Mouse (Mus musculus) limb, embryonic 14.5 days (tissue): ENCODE measurements around the gene Ppp1cc. TPM values are rescaled to one million over a fixed set of nuclear protein-coding genes. Genes with fewer than 3 reads are reported as not detected.

Experiments used
- ATAC-seq: fragments of 200-750 bp; cut with Nextera tagmentation; 2 replicates; pipeline ENCODE4 v1.8.0; 2017; ENCODE audit warnings: low read depth, moderate number of reproducible peaks, moderate TSS enrichment; ENCODE audit not compliant: low FRiP score
- DNase-seq: peaks from one replicate; pipeline ENCODE4 v3.0.0-alpha.2; 2015; ENCODE audit warnings: low spot score
- H3K27ac ChIP-seq: fragments of 300-500 bp; sonication (generic); replicated peaks from 2 replicates; pipeline ENCODE4 v1.5.1; 2014; ENCODE audit warnings: low read depth, mild to moderate bottlenecking, low read length, moderate library complexity, mixed read lengths
- H3K27me3 ChIP-seq: fragments of 300-500 bp; sonication (generic); 2 replicates; pipeline ENCODE4 v1.6.1; 2014; ENCODE audit warnings: low read length, mixed read lengths; ENCODE audit not compliant: control insufficient read depth, insufficient read depth
- H3K36me3 ChIP-seq: fragments of 300-500 bp; sonication (generic); 2 replicates; pipeline ENCODE4 v1.6.1; 2014; ENCODE audit warnings: mild to moderate bottlenecking, low read length, moderate library complexity, mixed read lengths; ENCODE audit not compliant: control insufficient read depth, insufficient read depth
- H3K4me1 ChIP-seq: fragments of 300-500 bp; sonication (generic); 2 replicates; pipeline ENCODE4 v1.6.1; 2014; ENCODE audit warnings: antibody characterized with exemption, low read length, mixed read lengths; ENCODE audit not compliant: control insufficient read depth, insufficient read depth
- H3K4me2 ChIP-seq: fragments of 300-500 bp; sonication (generic); replicated peaks from 2 replicates; pipeline ENCODE4 v1.6.1; 2014; ENCODE audit warnings: low read depth, mild to moderate bottlenecking, low read length, moderate library complexity; ENCODE audit not compliant: severe bottlenecking
- H3K4me3 ChIP-seq: fragments of 300-500 bp; sonication (generic); replicated peaks from 2 replicates; pipeline ENCODE4 v1.5.1; 2014; ENCODE audit warnings: low read length
- H3K9ac ChIP-seq: fragments of 300-500 bp; sonication (generic); 2 replicates; pipeline ENCODE4 v1.6.1; 2014; ENCODE audit warnings: mild to moderate bottlenecking, low read depth, low read length, moderate library complexity; ENCODE audit not compliant: severe bottlenecking
- H3K9me3 ChIP-seq: fragments of 300-500 bp; sonication (generic); 2 replicates; pipeline ENCODE4 v1.6.1; 2016; ENCODE audit warnings: low read length; ENCODE audit not compliant: control insufficient read depth
- POLR2A ChIP-seq: fragments of 200-500 bp; IDR thresholded peaks from 2 replicates; pipeline ENCODE4 v1.8.0; 2012; ENCODE audit warnings: inconsistent platforms, mild to moderate bottlenecking, moderate library complexity, borderline replicate concordance; ENCODE audit not compliant: insufficient read depth, insufficient read length; ENCODE audit errors: extremely low read depth
- whole genome bisulfite sequencing: fragments of 180-500 bp; shearing (Covaris S2); extraction: QIAGEN DNeasy Blood & Tissue Kit; methylation state at CpG from one replicate; pipeline ENCODE4 v1.1.7; 2014; 5-methylcytosine and 5-hydroxymethylcytosine counted together
- polyA plus RNA-seq, 2 experiments: library from polyadenylated mRNA; depleted of rRNA in 1 of 2; stranded (reverse) in 1 of 2; unstranded in 1 of 2; fragments of >200 nt; fragmentation: Nextera tagmentation in 1 of 2; extraction: Ambion mirVana in 1 of 2; gene quantifications; 2 replicates each; pipeline versions ENCODE4 v1.2.1 to v1.2.3; 2012 to 2014

The Ppp1cc gene
- polyA plus RNA-seq, 2 experiments: 234 to 275 TPM

DNA sequence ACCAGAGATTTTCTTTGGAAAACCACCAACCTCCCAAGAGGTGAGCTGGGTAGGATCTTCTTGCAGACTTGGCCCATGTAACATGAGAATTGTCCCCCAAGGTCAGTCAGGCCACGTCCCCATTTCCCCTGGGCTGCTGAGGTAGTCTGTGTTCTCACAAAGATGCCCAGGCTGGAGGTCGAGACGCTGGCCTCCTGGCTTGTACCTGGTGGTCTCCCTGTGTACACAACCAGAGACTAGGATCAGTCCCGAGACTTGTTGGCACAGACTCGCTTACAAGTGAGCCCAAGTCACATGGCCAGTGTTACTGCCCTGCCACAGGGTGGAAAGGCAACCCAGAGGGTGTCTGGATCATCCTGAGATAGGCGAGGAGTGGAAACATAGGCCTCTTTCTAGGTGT, 43.8 kb downstream of the Ppp1cc start:
- DNase-seq (no peak), ATAC-seq (no peak)
- TF ChIP-seq POLR2A: no peak
- Histone ChIP-seq H3K4me2 (no peak overlapping the region), H3K27me3 (no peaks in the 10 kb centered on the region), H3K4me1 (no peaks in the 10 kb centered on the region), H3K36me3 (no peaks in the 10 kb centered on the region), H3K9ac (no peak overlapping the region), H3K4me3 (no peak overlapping the region), H3K27ac (no peak overlapping the region), H3K9me3 (no peaks in the 10 kb centered on the region)
- 78% methylated on average over 6 of the region's 6 CpGs for WGBS

DNA sequence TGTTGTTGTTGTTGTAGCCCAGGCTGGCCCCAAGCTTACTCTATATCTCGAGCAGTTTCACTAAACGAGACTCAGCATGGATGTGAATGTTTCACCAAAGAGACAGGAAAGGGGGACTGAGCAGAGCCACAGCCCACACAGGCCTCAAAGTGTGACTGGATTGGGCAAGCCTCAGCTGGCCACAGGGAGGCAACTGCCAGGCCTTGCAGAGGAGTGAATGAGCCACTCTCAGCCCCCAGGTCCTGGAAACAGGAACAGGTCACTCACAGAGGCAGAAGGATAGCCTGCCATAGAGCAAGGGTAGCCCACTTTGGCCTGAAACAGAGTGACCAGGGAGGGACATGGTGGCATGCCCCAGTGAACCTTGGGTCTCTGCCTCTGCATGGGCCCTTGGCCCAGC, 46.1 kb downstream of the Ppp1cc start:
- 46% methylated on average over 2 of the region's 2 CpGs for WGBS

GRCm38 (mm10) chr5:122206475-122206874, 48.4 kb downstream of the Ppp1cc start, which contains the start of gene Hvcn1:
Hvcn1 (plus strand) TSS chr5:122206804.
- H3K4me2 ChIP-seq: no peak within 1 kb of the TSS
- H3K4me1 ChIP-seq: peaks cover 13% of the 10 kb centered on the region
- 83% methylated on average over 4 of the region's 4 CpGs for whole genome bisulfite sequencing
- TF ChIP-seq POLR2A: no peak
- no peak within 1 kb of the TSS for H3K27ac ChIP-seq
- DNase-seq (no peak), ATAC-seq (no peak)
- H3K36me3 ChIP-seq: no peaks in the 10 kb centered on the region
- H3K9ac ChIP-seq: no peak within 1 kb of the TSS
- H3K4me3 ChIP-seq: no peak within 1 kb of the TSS
- no peaks in the 10 kb centered on the region for H3K27me3 ChIP-seq
- no peaks in the 10 kb centered on the region for H3K9me3 ChIP-seq

More for the DNA sequence above, 46.1 kb downstream of the Ppp1cc start:
- Histone ChIP-seq H3K4me1 (peaks cover 4% of the 10 kb centered on the region), H3K27ac (no peak overlapping the region), H3K9ac (no peak overlapping the region), H3K4me2 (no peak overlapping the region), H3K27me3 (no peaks in the 10 kb centered on the region), H3K9me3 (no peaks in the 10 kb centered on the region), H3K4me3 (no peak overlapping the region), H3K36me3 (no peaks in the 10 kb centered on the region)
- DNase-seq: no peak
- TF ChIP-seq POLR2A: no peak
- no peak for ATAC-seq

DNA sequence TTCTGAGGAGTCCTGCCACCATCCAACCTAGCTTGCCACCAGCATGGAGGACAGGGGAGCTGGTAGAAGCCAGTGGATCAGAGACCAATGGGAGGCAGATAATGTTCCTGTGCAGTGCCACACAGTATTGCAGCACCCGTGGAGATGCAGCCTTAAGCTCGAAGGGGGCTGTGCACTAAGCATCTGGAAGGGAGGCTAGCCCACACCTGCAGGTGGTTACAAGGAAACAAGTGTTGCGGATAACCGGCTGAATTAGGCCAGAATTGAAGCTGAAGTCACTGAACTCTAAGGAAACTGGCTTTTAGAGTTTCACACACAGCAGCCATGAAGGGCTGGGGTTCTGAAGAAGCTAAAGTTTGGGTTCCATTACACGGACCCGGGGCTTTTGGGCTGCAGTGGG, 50.8 kb downstream of the Ppp1cc start:
- Histone ChIP-seq H3K27ac (peak overlapping the region; percentile 26; the same call in 1 of the 2 replicates), H3K27me3 (no peaks in the 10 kb centered on the region), H3K4me1 (peaks cover 13% of the 10 kb centered on the region), H3K4me3 (no peak overlapping the region), H3K9me3 (no peaks in the 10 kb centered on the region), H3K36me3 (no peaks in the 10 kb centered on the region), H3K4me2 (peak overlapping the region; percentile 61; the same call in 1 of the 2 replicates), H3K9ac (no peak overlapping the region)
- no peak for TF ChIP-seq POLR2A
- ATAC-seq (no peak), DNase-seq (no peak)
- WGBS: 43% methylated on average over 6 of the region's 6 CpGs

DNA sequence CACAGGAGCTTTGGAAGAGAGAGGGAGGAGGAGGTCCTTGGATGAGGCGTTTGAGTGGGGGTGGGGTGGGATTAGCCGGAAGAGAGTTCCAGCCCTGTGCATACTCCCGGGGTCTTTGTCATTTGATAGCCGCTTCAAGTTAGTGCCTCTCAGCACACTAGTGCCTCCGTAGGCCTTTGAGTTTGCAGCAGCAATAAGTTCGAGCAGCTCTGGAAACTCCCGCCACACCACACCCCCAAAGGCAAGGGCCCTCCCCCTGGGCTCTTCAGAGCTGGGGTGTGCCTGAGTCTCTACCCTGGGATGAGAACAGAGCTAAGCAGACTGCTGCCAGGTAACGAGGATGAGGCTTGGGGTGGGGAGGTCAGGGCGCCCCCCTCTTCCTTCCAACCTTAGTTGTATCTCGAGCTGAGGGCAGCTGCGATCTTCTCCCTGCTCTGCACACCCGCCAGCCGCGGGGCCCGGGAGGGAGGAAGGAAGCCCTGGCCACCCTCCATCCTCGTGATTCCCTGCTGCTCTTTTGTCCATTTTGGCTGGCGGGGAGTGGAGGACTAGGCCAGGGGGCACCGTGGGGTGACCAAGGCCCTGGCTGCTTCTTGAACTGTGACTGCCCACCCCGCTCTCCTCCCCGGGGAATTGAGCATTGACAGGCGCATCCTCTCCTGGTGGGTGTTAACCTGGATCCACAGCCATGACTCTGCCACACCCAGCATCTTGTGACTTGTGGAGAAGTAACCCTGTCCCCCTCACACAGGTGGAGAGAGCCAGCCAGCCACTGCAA, 51.7 kb downstream of the Ppp1cc start:
- Histone ChIP-seq H3K4me1 (peaks cover 13% of the 10 kb centered on the region), H3K27ac (peak overlapping the region; percentile 43), H3K9ac (peak overlapping the region; percentile 54), H3K4me2 (peak overlapping the region; percentile 61), H3K36me3 (no peaks in the 10 kb centered on the region), H3K4me3 (peak overlapping the region; percentile 33), H3K27me3 (no peaks in the 10 kb centered on the region), H3K9me3 (no peaks in the 10 kb centered on the region)
- DNase-seq: peak; percentile 82
- TF ChIP-seq POLR2A: no peak
- ATAC-seq: peak; percentile 88
- WGBS: 7% methylated on average over 16 of the region's 21 CpGs
